Mouse (Mus musculus): ENCODE measurements around the gene N4bp1. TPM values are rescaled to one million over a fixed set of nuclear protein-coding genes. Genes with fewer than 3 reads are reported as not detected.

Gene N4bp1
- polyA plus RNA-seq, 1 experiment from 2014 or later, result 35.2 TPM

GRCm38 (mm10) chr8:86862155-86862816 is 22.8 kb downstream of the N4bp1 start:
- POLR2A ChIA-PET, result no interaction called here

DNA sequence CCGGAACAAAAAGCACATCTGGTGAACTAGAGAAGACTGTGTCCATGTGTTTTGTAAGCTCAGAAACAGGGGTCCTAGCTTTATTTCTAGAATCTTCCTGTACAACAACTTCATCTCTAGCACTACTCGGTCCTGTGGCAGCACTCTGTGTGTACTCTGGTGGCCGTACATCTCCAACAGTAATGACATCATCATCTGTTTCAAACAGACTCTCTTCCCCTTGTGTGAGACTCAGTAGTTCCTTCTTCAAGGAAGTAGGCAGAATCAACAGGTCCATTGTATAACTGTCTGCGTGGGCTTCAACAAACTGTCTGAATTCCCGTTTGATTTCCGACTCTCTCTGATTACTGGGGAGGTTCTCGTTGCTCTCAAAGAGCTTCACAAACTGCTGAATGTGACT is 23.5 kb downstream of the N4bp1 start:
- ATAC-seq (no peak), DNase-seq (ENCODE audit: low read depth, low spot score) (no peak)
- in situ Hi-C loops (cut with MboI; ENCODE audit: low pct_unique_long_range_greater_than_20kb), result no loop called here
- ChIA-PET CTCF (no interaction called here), POLR2A (interaction anchor here (0.6 to 1.1 kb wide), 2 partner anchors 42 to 1073 kb away, joined by 4 to 5 read pairs; no protein-coding TSS in a partner anchor)
- no peaks in the 10 kb centered on the region for H3K27me3 ChIP-seq
- no peak for TF ChIP-seq CTCF (IDR thresholded peaks at IDR 0.05)

More at GRCm38 (mm10) chr8:86862155-86862816, 22.8 kb downstream of the N4bp1 start:
- no peaks in the 10 kb centered on the region for H3K27me3 ChIP-seq
- in situ Hi-C loops (cut with MboI; ENCODE audit: low pct_unique_long_range_greater_than_20kb), result no loop called here
- TF ChIP-seq CTCF (IDR thresholded peaks at IDR 0.05), result no peak
- no peak for DNase-seq (ENCODE audit: low read depth, low spot score)
- CTCF ChIA-PET, result interaction anchor here (1.1 kb wide), 1 partner anchor 14 kb away, joined by 4 read pairs; no protein-coding TSS in a partner anchor
- ATAC-seq, result peak; percentile 9

DNA sequence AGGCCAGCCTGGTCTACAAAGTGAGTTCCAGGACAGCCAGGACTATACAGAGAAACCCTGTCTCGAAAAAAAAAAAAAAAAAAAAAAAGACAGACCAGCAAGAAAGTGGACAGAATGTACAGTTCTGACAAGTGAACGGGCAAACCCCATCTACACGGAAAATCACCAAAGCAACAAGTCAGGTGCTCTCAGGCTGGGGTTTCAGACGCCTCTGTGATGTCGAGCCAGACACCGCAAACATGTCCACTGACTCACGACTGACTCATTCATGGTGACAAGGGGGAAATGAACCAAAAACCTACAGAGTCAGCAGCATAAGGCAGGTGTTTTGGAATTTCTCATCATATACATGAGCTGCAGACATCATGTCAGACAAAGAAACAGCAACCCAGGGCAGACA is 28.8 kb downstream of the N4bp1 start:
- ATAC-seq (peak; percentile 89), DNase-seq (ENCODE audit: low read depth, low spot score) (peak; percentile 84)
- no peak for TF ChIP-seq CTCF (IDR thresholded peaks at IDR 0.05)
- no peaks in the 10 kb centered on the region for H3K27me3 ChIP-seq
- in situ Hi-C loops (cut with MboI; ENCODE audit: low pct_unique_long_range_greater_than_20kb), result no loop called here
- ChIA-PET POLR2A (no interaction called here), CTCF (no interaction called here)

DNA sequence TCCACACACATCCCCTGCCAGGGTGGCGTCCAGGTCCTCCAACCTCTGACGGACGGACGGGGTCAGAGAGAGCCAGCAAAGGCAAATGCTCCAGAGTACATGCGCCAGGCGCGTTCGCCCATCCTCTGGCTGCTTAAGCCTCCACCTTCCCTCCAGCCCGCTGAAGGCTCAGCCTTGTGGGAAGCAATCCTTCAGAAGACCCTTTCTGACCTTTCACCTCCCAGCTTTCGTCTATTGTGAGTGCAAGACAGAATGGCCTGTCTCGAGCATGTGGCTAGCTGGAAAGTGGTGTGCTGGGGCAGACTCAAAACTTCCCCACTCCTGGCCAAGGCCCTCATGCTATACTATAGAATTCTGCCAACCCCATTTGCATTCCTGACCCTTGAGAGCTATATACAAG is 30.4 kb downstream of the N4bp1 start:
- ChIA-PET POLR2A (no interaction called here), CTCF (interaction anchor here (1.6 kb wide), 1 partner anchor 49 kb away, joined by 4 read pairs; no protein-coding TSS in a partner anchor)
- H3K27me3 ChIP-seq, result no peaks in the 10 kb centered on the region
- DNase-seq (ENCODE audit: low read depth, low spot score), result no peak
- no peak for TF ChIP-seq CTCF (IDR thresholded peaks at IDR 0.05)
- in situ Hi-C loops (cut with MboI; ENCODE audit: low pct_unique_long_range_greater_than_20kb), result no loop called here
- no peak for ATAC-seq

- DNase-seq (ENCODE audit: low read depth, low spot score) (no peak), ATAC-seq (no peak)
- ChIA-PET POLR2A (interaction anchor here (1.0 kb wide), 1 partner anchor 10 kb away, joined by 3 read pairs; no protein-coding TSS in a partner anchor), CTCF (interaction anchor here (0.6 to 1.6 kb wide), 3 partner anchors 9 to 202 kb away, joined by 3 to 4 read pairs (median 3); no protein-coding TSS in a partner anchor)
- in situ Hi-C loops (cut with MboI; ENCODE audit: low pct_unique_long_range_greater_than_20kb), result no loop called here
- no peak for TF ChIP-seq CTCF (IDR thresholded peaks at IDR 0.05)
- no peaks in the 10 kb centered on the region for H3K27me3 ChIP-seq
These were observed 31.1 kb downstream of the N4bp1 start for GRCm38 (mm10) chr8:86853989-86854373.

GRCm38 (mm10) chr8:86853266-86853988 is 31.6 kb downstream of the N4bp1 start:
- CTCF ChIA-PET, result interaction anchor here (0.6 to 1.6 kb wide), 3 partner anchors 8 to 202 kb away, joined by 3 to 4 read pairs (median 3); no protein-coding TSS in a partner anchor
- POLR2A ChIA-PET, result interaction anchor here (1.0 kb wide), 1 partner anchor 10 kb away, joined by 3 read pairs; no protein-coding TSS in a partner anchor
- no peak for TF ChIP-seq CTCF (IDR thresholded peaks at IDR 0.05)
- H3K27me3 ChIP-seq, result no peaks in the 10 kb centered on the region
- DNase-seq (ENCODE audit: low read depth, low spot score) (no peak), ATAC-seq (no peak)
- in situ Hi-C loops (cut with MboI; ENCODE audit: low pct_unique_long_range_greater_than_20kb), result no loop called here

- H3K27me3 ChIP-seq, result no peaks in the 10 kb centered on the region
- DNase-seq (ENCODE audit: low read depth, low spot score) (no peak), ATAC-seq (no peak)
- ChIA-PET POLR2A (no interaction called here), CTCF (no interaction called here)
- no peak for TF ChIP-seq CTCF (IDR thresholded peaks at IDR 0.05)
- in situ Hi-C loops (cut with MboI; ENCODE audit: low pct_unique_long_range_greater_than_20kb), result no loop called here
These were observed 32.6 kb downstream of the N4bp1 start for GRCm38 (mm10) chr8:86852491-86852890.

GRCm38 (mm10) chr8:86848876-86849275 is 36.2 kb downstream of the N4bp1 start:
- DNase-seq (ENCODE audit: low read depth, low spot score) (no peak), ATAC-seq (no peak)
- in situ Hi-C loops (cut with MboI; ENCODE audit: low pct_unique_long_range_greater_than_20kb), result no loop called here
- POLR2A ChIA-PET, result no interaction called here
- CTCF ChIA-PET, result no interaction called here
- no peaks in the 10 kb centered on the region for H3K27me3 ChIP-seq
- no peak for TF ChIP-seq CTCF (IDR thresholded peaks at IDR 0.05)

DNA sequence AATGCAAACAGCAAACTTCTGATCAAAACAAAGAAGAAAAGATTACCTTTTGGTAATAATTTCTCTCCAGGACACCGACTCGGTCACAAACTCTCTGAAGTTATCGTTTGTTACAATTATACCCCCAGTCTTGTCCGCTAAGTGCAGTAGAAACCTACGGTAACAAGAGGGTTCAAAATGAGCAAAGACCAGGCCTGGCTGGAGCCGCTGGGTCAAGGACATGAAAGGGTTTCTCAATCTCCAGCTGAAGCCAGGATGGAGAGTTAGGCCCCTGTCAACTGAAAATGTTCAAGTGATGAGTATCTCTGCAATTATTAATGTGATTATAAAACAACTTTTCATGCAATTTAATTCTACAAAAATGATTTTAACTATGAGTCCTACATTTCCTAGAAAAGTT is 36.7 kb downstream of the N4bp1 start:
- ChIA-PET CTCF (no interaction called here), POLR2A (interaction anchor here (0.8 kb wide), 1 partner anchor 19 kb away, joined by 3 read pairs; no protein-coding TSS in a partner anchor)
- in situ Hi-C loops (cut with MboI; ENCODE audit: low pct_unique_long_range_greater_than_20kb), result no loop called here
- H3K27me3 ChIP-seq, result no peaks in the 10 kb centered on the region
- no peak for TF ChIP-seq CTCF (IDR thresholded peaks at IDR 0.05)
- ATAC-seq (no peak), DNase-seq (ENCODE audit: low read depth, low spot score) (no peak)

GRCm38 (mm10) chr8:86847091-86847490 is 38.0 kb downstream of the N4bp1 start:
- CTCF ChIA-PET, result no interaction called here
- in situ Hi-C loops (cut with MboI; ENCODE audit: low pct_unique_long_range_greater_than_20kb), result no loop called here
- no peaks in the 10 kb centered on the region for H3K27me3 ChIP-seq
- TF ChIP-seq CTCF (IDR thresholded peaks at IDR 0.05), result no peak
- POLR2A ChIA-PET, result no interaction called here
- no peak for ATAC-seq
- DNase-seq (ENCODE audit: low read depth, low spot score), result no peak

GRCm38 (mm10) chr8:86845875-86846274 is 39.2 kb downstream of the N4bp1 start:
- POLR2A ChIA-PET, result no interaction called here
- CTCF ChIA-PET, result interaction anchor here (1.0 kb wide), 1 partner anchor 8 kb away, joined by 3 read pairs; no protein-coding TSS in a partner anchor
- no peak for TF ChIP-seq CTCF (IDR thresholded peaks at IDR 0.05)
- no peaks in the 10 kb centered on the region for H3K27me3 ChIP-seq
- in situ Hi-C loops (cut with MboI; ENCODE audit: low pct_unique_long_range_greater_than_20kb), result no loop called here
- DNase-seq (ENCODE audit: low read depth, low spot score), result no peak
- no peak for ATAC-seq
